Mouse (Mus musculus) v-Abl transformed pro-B cells (cell line): ENCODE data around the gene Gm17455.

ENCODE experiments used
- in situ Hi-C, 2 experiments: fragments of 400-800 bp; cut with MboI; formaldehyde crosslinking; loops; one replicate each; pipeline ENCODE4 v1.15.1; 2025; ENCODE audit not compliant: unreplicated experiment in 2 of 2

Gm17455 gene

GRCm38 (mm10) chr10:60370601-60371061 lies 28.9 kb upstream of the Gm17455 start:
- in situ Hi-C loops, result loop anchor here in 1 of 2 experiments (25.0 kb wide), 1 partner anchor 1317 kb away; the partner anchor contains the start of genes Sar1a and Tysnd1

DNA sequence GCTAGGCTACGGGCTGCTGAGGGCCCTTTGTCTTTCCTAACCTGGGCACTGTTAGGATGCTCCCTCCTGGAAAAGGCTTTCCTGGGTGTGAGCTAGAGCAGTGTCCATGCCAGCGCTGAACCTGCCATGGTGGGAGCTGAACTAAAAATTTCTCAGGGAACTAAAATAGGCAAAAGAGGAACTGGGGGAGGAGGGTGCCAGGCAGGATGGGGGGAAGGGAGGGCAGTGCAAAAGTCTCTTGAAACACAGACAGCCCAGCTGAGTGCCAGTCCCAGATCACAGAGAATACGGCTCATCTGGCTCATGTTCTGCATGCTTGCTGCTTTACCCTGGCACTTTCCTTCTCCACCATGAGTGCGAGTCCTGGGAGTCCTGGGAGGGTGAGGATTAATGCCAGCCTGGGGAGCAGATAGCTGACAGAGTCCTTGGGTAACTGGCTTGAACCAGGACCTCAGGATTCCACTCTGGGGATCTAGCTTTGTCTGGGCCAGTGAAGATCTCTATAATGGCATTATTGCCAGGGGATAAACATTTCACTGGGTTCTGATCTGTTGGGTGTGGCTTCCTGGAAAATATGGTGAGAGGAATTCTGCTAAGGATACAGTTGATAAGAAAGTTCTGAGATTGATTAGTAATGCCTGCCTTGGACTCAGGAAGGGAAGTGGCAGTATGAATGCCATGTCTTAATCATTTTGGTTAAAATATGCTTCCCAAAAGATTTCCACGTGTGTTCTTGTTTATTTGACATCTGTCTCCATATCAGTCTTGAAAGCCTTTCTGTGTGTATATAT lies 27.7 kb upstream of the Gm17455 start:
- in situ Hi-C loops, result loop anchor here in 1 of 2 experiments (25.0 kb wide), 1 partner anchor 1316 kb away; the partner anchor contains the start of genes Sar1a and Tysnd1

DNA sequence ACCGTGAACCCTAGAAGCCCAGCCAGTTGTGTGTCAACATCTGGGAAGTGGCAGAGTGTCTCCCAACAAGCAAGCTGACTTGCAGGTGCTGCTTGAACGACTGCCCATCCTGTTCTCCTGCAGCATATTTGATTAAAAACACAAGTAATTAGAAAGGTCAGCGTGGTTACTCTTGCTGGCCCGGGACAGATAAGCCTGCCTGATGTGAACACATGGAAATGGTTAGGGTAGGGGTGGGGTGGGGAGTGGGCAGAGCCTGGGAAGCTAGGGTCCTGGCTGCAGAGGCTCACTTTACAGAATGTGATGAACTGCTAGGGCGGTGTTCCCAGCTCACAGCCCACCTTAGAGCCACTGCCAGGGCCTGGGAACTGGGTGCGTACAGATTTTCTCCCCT lies 26.0 kb upstream of the Gm17455 start:
- in situ Hi-C loops, result loop anchor here in 1 of 2 experiments (25.0 kb wide), 1 partner anchor 1314 kb away; the partner anchor contains the start of genes Sar1a and Tysnd1

DNA sequence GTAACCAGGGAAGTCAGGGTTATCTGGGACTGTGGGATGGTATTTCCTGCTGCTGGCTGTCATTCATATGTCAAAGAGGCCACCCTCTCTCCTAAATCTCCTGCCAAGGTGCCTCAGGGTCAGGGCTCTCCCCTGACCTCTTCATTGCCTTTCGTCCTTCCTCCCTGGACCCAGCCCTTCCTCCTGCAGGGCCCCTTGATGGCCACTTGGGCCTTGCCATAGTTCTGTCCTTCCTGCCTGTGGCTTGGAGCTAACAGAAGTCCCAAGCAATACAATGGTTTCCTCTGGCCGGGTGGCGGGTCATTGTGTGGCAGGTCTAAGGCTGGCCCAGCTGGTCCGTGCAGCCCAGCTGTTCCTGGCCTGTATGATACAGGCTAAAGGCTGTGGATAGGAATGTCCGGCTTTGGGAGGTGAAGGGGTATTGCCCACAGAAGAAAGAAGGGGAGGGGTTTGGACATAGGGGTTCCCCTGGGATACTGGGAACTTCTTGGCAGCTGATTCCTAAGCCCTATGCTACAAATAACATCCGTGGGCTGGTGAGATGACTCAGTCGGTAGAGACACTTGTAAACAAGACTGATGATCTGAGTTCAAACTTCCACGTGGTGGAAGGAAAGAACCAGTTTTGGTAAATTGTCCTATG lies 25.5 kb upstream of the Gm17455 start:
- in situ Hi-C loops, result loop anchor here in 1 of 2 experiments (25.0 kb wide), 1 partner anchor 1313 kb away; the partner anchor contains the start of genes Sar1a and Tysnd1

GRCm38 (mm10) chr10:60376704-60377103 lies 22.8 kb upstream of the Gm17455 start:
- in situ Hi-C loops, result loop anchor here in 1 of 2 experiments (25.0 kb wide), 1 partner anchor 489 kb away; the partner anchor contains the start of gene Dnajb12

DNA sequence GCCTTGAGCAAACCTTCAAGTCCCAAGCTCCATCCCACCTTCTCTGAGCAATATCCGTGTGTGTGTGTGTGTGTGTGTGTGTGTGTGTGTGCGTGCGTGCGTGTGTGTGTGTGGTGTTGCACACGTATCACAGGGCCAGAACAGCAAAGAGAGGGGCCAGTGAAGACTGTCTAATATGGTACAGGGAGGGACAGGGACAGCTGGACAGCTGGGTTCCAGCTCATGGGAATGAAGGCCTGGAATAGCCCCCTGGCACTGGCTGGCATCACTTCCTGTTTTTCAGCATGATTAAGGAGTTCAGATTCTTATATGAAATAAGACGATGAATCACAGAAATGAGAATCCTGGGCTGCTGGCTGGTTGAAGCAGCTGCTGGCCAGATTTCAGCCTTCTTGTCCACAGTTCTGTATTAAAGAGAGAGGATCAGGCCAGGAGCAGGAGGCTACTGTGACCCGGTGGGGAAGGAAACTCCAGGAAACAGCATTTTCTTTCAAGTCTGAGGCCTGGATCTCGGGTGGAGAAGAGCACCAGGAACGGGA lies 20.0 kb upstream of the Gm17455 start:
- in situ Hi-C loops, result loop anchor here in 1 of 2 experiments (25.0 kb wide), 1 partner anchor 492 kb away; the partner anchor contains the start of gene Dnajb12

- in situ Hi-C loops, result loop anchor here in 1 of 2 experiments (25.0 kb wide), 1 partner anchor 493 kb away; the partner anchor contains the start of gene Dnajb12
Measured at GRCm38 (mm10) chr10:60380229-60380628, 19.3 kb upstream of the Gm17455 start.

DNA sequence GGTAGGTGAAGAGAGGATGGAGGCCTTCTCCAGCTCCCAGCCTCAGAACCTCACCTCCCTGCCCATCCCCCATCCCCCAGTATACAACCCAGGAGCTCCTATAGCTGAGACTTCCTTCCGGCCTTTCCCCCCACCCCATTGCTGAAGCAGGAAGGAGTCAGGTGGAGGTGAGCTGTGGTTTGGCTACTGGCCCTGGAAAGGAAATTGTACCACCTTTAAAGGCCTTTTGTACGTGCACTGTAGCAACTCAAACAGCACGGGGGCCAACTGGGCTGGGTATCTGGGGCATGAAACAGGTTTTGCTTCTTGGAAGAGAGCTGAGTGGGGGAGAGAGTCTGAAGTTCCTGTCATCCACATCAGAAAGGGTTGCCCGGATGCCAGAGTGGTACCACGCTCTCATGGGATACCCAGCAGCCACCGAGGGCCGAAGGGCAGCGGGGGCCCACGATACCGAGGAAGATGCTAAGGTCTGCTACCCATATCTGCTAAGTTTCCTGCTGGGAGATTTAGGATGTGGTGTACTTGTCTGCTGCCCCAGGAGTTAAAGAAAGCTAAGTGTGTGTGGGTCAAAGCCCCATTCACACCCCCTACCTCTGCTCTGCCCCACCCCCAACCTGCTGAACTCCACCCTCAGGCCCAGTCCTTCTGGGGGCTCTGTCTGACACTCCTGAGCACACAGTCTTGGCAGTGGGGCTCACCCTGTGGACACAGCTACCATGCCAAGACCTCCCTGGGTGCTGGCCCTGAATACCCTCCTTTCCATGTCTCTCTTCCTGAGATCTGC lies 18.2 kb upstream of the Gm17455 start:
- in situ Hi-C loops, result loop anchor here in 1 of 2 experiments (25.0 kb wide), 1 partner anchor 494 kb away; the partner anchor contains the start of gene Dnajb12

GRCm38 (mm10) chr10:60388332-60388731 lies 11.2 kb upstream of the Gm17455 start:
- in situ Hi-C loops, result loop anchor here in 1 of 2 experiments (25.0 kb wide), 1 partner anchor 501 kb away; the partner anchor contains the start of gene Dnajb12

DNA sequence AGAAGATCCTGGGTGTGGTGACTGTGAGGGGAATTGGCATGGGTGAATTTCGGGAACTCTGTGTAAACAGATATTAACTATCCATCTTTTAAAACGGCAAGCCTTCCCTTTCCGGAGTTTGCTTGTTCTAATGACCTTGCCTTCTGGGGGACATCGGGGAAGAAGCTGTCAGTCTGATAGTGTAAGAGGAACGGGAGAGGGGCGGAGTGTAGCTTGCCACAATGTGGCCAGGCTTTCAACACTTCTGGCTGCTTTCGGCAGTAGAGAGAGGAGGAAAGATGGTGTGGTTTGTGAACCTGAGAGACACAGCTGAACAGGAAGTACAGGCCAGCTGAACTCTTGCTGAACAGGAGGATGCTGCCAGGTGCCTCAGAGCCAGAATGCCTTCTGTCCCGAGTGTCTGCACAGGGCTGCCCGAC lies 10.1 kb upstream of the Gm17455 start:
- in situ Hi-C loops, result loop anchor here in 1 of 2 experiments (25.0 kb wide), 1 partner anchor 502 kb away; the partner anchor contains the start of gene Dnajb12

DNA sequence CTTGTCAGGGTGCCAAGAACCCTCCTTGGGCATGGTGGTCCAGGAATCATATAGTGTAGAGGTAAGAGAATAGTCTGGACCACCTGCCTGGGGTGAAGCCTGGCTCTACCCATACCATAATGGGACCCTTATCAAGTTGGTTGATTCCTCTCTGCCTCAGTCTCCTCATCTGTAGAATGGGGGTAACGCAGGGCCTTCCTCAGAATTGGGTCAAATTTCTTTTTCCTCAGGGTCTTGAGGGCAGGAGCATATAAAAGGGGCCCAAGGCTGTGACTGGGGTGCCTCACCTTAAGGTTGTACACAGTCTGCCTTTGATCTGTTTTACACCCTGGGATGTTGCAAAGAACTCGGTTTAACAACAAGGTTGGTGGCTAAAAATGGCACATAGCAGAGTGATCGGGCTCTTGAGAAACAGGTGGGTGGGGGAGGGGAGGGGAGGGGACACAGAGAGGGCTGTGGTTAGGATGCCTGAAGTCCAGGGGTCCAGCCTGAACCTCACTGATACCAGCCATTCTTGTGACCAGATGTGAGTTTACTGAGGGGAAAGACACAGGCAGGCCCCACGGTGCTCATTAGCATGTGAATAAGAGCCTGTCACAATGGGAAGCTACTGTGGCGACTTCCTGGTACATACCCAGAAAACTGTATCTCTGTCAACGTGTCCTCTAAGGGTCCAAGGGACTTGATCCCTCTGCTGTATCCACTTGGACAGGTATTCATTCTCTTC lies 9.2 kb upstream of the Gm17455 start:
- in situ Hi-C loops, result loop anchor here (5.0 to 25.0 kb wide), 4 partner anchors 43 to 506 kb away; partner anchors contain the start of genes Dnajb12 (in 1 of the 2) and Vsir (in 1 of the 2)

DNA sequence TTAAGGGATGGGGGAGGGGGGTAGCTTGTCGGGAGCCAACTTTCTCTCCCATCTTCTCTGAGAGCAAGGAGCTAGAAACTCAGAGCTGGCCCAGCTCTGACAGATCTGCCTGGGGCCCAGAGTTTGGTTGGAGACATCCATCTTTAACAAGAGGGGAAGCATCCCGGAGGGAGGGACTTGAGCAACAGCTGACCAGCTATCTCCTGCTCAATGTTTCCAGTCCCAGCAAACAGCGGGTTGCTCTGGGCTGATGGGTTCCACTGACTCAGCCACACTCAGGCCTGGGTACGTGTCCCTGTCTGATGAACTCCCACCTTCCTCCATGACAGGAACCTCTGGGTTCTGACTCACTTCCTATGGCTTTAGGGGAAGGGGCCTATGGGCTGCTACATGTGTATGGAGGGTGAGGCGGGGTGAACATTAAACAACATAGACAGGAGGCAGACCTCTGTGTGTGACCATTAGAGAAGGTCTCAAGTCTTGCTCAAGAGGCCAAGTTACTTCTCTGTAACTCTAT lies 8.6 kb upstream of the Gm17455 start:
- in situ Hi-C loops, result loop anchor here (5.0 to 25.0 kb wide), 4 partner anchors 44 to 506 kb away; partner anchors contain the start of genes Dnajb12 (in 1 of the 2) and Vsir (in 1 of the 2)

DNA sequence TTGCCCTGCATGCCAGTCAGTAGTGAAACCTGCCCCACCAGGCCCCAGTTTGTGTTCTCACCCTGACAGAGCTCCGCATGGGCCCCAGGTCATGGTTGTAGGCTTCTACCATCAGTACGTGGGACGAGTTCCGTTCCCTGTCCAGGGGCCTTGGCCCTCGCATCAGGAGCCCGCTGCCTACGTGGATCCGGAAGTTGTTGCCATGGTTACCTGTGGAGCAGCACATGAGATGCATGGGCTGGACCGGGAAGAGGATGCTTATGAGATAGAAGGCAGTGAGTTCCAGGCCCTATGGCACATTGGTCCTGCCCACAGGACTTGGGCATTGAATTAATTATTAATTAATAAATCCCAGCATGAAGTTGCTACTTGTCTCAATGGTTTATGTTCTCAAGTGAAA lies 7.9 kb upstream of the Gm17455 start:
- in situ Hi-C loops, result loop anchor here (5.0 to 25.0 kb wide), 4 partner anchors 44 to 507 kb away; partner anchors contain the start of genes Dnajb12 (in 1 of the 2) and Vsir (in 1 of the 2)

DNA sequence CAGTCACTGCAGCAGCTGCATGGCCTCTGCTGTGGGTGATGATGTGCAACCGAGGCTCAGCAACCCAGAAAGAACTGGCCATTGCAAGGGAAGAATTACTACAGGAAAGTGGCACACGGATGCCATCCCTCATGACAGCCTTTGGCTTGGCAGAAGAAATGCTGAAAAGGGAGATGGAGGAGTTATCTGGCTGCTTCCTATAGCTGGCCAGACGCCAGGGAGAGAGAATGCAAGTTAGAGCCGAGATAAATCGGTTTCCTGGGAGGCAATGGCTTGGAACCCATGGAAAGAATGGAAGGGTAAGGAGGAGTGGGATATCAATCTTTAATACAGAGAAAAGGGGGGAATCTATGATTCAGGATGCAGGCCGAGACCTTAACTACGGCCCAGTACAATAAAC lies 4.6 kb upstream of the Gm17455 start:
- in situ Hi-C loops, result loop anchor here (5.0 to 25.0 kb wide), 6 partner anchors 48 to 510 kb away; partner anchors contain the start of genes Vsir (in 2 of the 2) and Dnajb12 (in 1 of the 2)

GRCm38 (mm10) chr10:60395605-60396004 lies 3.9 kb upstream of the Gm17455 start:
- in situ Hi-C loops, result loop anchor here (5.0 to 25.0 kb wide), 6 partner anchors 48 to 511 kb away; partner anchors contain the start of genes Dnajb12 (in 1 of the 2) and Vsir (in 1 of the 2)

DNA sequence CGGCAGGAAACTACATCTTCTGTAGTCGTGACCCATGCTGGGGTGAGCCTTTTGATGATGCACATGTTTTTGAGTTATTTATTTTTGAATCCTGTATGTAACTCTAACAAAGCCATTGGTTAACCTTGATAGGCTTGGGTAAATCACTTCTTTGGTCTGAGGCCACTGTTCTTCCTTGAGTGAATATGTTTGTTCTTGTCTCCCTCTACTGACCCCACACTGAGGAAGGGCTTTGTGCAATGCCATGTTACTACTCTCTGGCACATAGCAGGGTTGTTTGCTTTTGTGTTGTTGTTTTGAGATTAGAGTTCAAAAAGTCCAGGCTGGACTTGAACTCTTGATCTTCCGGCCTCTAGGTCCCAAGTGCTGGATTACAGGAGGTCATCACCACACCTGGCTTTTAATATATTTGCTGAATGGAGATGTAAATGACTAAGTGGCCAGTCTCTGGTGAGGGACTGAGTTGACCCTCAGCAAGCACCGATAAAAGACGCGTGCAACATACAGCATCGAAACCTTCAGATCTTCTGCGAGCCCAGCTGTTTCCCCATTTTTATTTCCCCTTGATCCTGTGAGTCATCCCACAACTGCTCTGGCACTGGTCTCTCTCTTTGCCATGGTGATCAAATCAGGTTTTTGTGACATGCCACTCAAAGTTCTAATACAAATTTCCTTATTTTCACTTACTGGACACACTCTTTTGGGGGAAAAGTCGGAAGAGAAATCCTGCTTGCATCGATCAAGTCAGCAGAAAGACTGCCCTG lies 1.3 kb upstream of the Gm17455 start:
- in situ Hi-C loops, result loop anchor here (5.0 to 25.0 kb wide), 6 partner anchors 51 to 513 kb away; partner anchors contain the start of genes Dnajb12 (in 1 of the 2) and Vsir (in 1 of the 2)
